Mouse (Mus musculus) erythroblast, embryonic 14.5 days (primary cell): ENCODE data around the gene Susd1.

ENCODE experiments used
- GATA1 ChIP-seq: IDR thresholded peaks from 2 replicates; pipeline ENCODE4 v1.6.1; 2012; ENCODE audit warnings: low read length, inconsistent platforms, mixed read lengths
- TAL1 ChIP-seq: IDR thresholded peaks from 3 replicates; pipeline ENCODE4 v1.6.1; 2012; ENCODE audit warnings: low read length, inconsistent platforms, mixed read lengths

DNA sequence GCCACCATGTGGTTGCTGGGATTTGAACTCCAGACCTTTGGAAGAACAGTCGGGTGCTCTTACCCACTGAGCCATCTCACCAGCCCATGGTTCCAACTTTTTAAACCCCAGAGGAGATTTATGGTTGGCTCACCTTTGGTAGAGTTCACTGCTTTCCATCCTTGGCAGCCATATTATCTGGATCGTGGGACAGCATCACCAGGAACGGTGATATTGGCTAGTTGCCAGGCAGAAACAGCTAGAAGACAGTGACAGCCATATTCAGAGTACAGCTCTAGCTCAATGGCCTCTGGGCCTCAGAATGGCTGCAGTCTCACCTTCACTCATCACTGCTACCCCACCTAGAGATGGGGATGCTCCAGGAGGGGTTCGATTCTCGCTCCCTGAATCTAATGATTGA is 159.3 kb downstream of the Susd1 start:
- TF ChIP-seq TAL1 (no peak), GATA1 (no peak)
